Mouse (Mus musculus): ENCODE measurements around the gene Kank4.
"Not testable (repeated sequence)": the region's sequence is repeated elsewhere in the genome, so short reads cannot be mapped to it uniquely, and the experiment has no call there.

Kank4 gene

GRCm38 (mm10) chr4:98817184-98817911 lies at the start of gene Kank4:
TSS of gene Kank4 (minus strand) at chr4:98817537.
- DNase-seq (ENCODE audit: extremely low read depth, low read depth, low spot score), result no peak

GRCm38 (mm10) chr4:98865386-98866237 lies 48.3 kb upstream of the Kank4 start:
- no peak for DNase-seq (ENCODE audit: extremely low read depth, low read depth, low spot score)

- no peak for DNase-seq (ENCODE audit: extremely low read depth, low read depth, low spot score)
These were observed 47.2 kb upstream of the Kank4 start for GRCm38 (mm10) chr4:98864546-98864945.

GRCm38 (mm10) chr4:98864094-98864493 lies 46.8 kb upstream of the Kank4 start:
- DNase-seq (ENCODE audit: extremely low read depth, low read depth, low spot score), result no peak

GRCm38 (mm10) chr4:98863451-98863850 lies 46.1 kb upstream of the Kank4 start:
- no peak for DNase-seq (ENCODE audit: extremely low read depth, low read depth, low spot score)

- DNase-seq (ENCODE audit: extremely low read depth, low read depth, low spot score), result no peak
These were observed 41.0 kb upstream of the Kank4 start for GRCm38 (mm10) chr4:98858151-98858855.

- DNase-seq (ENCODE audit: extremely low read depth, low read depth, low spot score), result no peak
These were observed 39.8 kb upstream of the Kank4 start for GRCm38 (mm10) chr4:98857037-98857648.

- DNase-seq (ENCODE audit: extremely low read depth, low read depth, low spot score), result no peak
These were observed 36.6 kb upstream of the Kank4 start for GRCm38 (mm10) chr4:98853926-98854325.

GRCm38 (mm10) chr4:98850485-98850884 lies 33.1 kb upstream of the Kank4 start:
- not testable (repeated sequence) for DNase-seq (ENCODE audit: extremely low read depth, low read depth, low spot score)

- DNase-seq (ENCODE audit: extremely low read depth, low read depth, low spot score), result no peak
These were observed 30.0 kb upstream of the Kank4 start for GRCm38 (mm10) chr4:98847120-98847885.

GRCm38 (mm10) chr4:98846396-98846795 lies 29.1 kb upstream of the Kank4 start:
- DNase-seq (ENCODE audit: extremely low read depth, low read depth, low spot score), result no peak

- no peak for DNase-seq (ENCODE audit: extremely low read depth, low read depth, low spot score)
These were observed 28.4 kb upstream of the Kank4 start for GRCm38 (mm10) chr4:98845687-98846125.

GRCm38 (mm10) chr4:98845201-98845600 lies 27.9 kb upstream of the Kank4 start:
- DNase-seq (ENCODE audit: extremely low read depth, low read depth, low spot score), result no peak

- no peak for DNase-seq (ENCODE audit: extremely low read depth, low read depth, low spot score)
These were observed 26.7 kb upstream of the Kank4 start for GRCm38 (mm10) chr4:98843906-98844597.

GRCm38 (mm10) chr4:98841251-98841650 lies 23.9 kb upstream of the Kank4 start:
- DNase-seq (ENCODE audit: extremely low read depth, low read depth, low spot score), result not testable (repeated sequence)

GRCm38 (mm10) chr4:98840526-98840925 lies 23.2 kb upstream of the Kank4 start:
- no peak for DNase-seq (ENCODE audit: extremely low read depth, low read depth, low spot score)

- DNase-seq (ENCODE audit: extremely low read depth, low read depth, low spot score), result no peak
These were observed 21.6 kb upstream of the Kank4 start for GRCm38 (mm10) chr4:98838913-98839312.

- DNase-seq (ENCODE audit: extremely low read depth, low read depth, low spot score), result peak; percentile 56
These were observed 20.6 kb upstream of the Kank4 start for GRCm38 (mm10) chr4:98837715-98838505.

GRCm38 (mm10) chr4:98836519-98836918 lies 19.2 kb upstream of the Kank4 start:
- DNase-seq (ENCODE audit: extremely low read depth, low read depth, low spot score), result no peak

All from fat pad, adult 2 months (tissue).